Mouse (Mus musculus) kidney, adult 9 months (tissue): Measurements from ENCODE around the gene Dll4.
A peak's percentile ranks its signal among the peaks of the same experiment; 100 is the strongest.

Experiments used
- DNase-seq: peaks from one replicate; pipeline ENCODE4 v3.0.0; 2022

Gene Dll4

GRCm38 (mm10) chr2:119335535-119335934 lies 10.0 kb downstream of the Dll4 start:
- no peak for DNase-seq

DNA sequence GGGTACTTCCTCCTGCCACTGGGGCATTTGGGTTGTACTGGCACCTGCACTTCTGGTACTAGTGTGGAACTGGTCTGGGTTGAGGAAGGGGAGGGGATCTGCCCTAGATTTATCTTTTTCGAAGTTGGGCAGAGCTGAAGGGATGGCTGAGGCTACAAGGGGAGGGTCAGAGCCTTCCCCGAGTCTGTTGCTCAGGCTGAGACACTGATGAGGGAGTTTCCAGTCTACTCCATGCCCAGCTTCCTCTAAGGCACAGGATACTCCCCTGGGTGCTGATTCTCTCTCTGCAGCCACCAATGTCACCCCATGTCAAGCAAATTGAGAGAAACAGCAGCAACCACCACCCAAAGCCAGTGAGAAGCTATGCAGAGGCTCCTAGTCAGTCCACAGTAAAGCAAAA lies 10.4 kb downstream of the Dll4 start:
- no peak for DNase-seq

- no peak for DNase-seq
Measured at GRCm38 (mm10) chr2:119336470-119336869, 10.9 kb downstream of the Dll4 start.

DNA sequence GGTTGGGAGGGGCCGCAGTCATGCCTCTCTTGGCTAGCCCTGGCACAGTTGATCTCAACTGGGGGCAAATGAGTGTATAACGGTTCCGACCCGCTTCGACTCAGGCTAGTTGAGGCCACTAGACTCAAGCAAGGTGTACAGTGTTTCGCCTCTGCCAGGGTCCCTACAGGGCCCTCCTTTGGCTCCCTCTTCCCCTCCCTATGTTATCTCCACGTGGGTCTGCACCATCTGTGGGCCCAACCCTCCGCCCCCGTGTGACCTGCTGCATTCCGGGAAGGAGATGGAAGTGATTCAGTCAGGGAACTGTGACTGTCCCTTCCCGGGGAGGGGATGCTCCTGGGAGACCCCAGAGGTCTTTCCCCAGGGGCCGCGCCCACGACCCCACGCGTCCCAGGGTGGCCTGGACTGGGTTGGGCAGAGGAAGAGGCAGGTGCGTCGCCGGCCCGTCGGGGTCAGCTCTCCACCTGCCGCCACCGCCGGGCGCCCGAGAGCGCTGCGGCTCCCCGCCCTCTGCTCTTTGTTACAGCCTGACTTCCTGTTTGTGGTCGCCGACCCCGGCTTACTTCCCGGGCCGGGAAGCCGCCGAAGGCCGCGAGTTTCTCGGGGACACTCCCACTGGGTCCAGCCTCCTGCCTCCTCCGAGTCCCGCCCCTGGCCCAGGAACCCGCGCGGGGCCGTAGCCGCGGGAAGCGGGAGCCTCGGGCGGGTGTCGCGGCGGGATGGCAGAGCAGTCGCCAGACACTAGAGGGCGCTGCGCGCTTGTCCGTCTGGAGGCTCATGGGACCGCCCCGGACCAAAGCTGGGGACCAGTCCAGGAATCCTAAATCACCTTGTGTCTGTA lies 12.1 kb downstream of the Dll4 start:
- DNase-seq: peak; percentile 92

DNA sequence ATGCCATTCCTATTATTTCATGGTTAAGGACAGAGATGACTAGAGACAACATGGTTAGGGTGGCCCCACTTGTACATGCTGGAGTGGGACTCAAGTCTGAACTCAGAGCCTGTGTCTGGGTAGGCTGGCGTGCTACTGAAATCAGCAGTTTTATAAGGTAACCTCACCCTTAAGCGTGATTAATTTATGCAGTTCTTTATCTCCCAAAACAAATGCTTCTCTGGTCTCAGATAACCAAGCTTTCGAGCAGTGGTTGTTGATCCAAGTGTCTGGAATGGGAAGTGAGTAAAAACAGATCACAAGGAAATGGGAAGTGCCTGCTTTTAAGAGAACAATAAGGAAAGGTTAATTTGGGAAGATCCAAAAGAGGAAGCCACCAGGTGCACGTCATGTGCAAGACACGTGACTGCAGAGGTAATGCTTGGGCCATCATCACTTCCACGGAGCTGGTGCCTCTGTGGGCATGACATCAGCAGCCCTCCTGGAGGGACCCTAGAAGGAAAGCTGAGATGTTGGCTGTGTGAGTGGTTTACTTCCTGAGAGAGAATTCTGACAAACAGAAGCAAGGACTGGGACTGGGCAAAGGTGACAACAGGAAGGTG lies 19.1 kb downstream of the Dll4 start:
- DNase-seq: peak; percentile 53

DNA sequence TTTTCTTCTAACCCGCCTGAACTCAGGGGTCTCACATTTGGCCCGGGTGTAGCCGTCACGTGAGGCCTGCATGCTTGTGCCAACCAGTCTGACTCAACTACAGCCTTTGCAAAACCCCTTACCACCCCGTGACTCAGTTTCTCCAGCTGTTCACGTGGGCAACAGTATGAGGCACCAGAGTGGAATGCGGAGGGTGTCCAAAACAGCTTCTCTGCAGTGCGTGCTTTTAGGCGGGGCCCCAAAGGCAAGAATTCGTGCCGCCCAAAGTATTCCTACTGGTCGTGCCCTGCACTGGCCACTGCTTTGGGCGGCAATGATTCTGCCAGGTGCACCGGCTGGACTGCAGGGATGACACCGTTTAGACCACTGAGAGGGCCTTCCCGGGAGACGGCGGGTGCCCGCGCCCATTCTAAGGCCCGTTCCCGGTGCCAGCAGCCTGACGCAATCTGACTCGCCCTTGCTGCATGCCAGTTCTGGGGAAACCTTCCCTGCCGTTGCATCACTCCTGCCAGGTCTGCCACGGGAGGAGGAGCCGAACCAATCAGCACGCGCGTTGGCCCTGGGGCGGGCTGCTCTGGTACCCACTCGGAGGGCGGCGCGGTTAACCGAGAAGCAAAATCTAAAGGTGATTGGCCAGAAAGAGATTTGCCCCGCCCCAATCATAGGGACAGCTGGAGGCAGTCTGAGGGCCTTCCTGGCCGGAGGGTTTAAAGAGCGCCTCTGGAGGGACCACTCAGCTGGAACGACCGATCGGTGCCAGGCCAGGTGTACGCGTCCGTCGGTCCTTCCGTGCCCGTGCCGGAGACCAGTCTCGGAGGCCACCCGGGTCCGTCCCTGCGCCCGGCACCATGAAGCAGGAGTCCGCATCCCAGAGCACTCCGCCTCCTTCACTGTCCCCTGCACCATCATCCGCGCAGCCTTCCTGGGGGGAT lies 25.2 kb downstream of the Dll4 start, which contains the start of gene Chac1:
Gene Chac1 (plus strand): TSS at position 675 of the 932 bp plus-strand sequence.
- peak; percentile 91 for DNase-seq

DNA sequence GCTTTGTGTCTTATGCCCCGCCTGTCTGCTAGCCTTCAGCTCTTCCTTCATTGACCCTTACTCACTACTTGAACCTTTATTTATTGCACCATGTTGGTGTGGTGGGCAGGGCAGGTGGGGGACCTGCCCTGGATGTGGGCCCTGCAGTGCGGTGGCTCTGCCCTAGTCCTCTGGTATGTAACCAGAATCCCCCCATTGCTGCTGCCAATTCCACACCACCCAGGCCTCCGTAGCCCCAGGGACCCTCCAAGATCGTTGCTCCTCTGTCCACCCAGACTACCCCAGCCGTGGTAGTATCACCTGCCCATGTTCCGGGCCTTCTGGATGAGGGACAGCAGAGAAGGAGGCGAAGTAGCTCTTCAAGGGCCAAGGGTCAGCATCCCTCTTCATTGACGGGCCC lies 28.1 kb downstream of the Dll4 start:
- DNase-seq: no peak

GRCm38 (mm10) chr2:119355089-119355488 lies 29.5 kb downstream of the Dll4 start:
- DNase-seq: peak; percentile 27

GRCm38 (mm10) chr2:119355651-119356050 lies 30.1 kb downstream of the Dll4 start:
- peak; percentile 85 for DNase-seq

- no peak for DNase-seq
Measured at GRCm38 (mm10) chr2:119356310-119356709, 30.7 kb downstream of the Dll4 start.

DNA sequence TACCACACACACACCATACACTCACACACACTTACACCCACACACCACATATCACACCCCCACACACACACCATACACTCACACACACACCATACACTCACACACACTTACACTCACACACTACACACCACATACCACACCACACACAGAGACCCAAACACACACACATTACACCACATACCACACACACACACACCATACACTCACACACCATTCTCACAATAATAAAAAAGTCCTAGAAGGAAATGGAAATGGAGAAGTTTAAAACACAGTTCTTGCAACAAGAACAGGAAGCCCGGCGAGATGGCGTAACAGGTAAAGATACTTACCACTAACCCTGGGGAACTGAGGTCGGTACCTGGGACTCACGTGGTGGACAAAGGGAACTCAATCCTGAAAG lies 31.2 kb downstream of the Dll4 start:
- DNase-seq: no peak

DNA sequence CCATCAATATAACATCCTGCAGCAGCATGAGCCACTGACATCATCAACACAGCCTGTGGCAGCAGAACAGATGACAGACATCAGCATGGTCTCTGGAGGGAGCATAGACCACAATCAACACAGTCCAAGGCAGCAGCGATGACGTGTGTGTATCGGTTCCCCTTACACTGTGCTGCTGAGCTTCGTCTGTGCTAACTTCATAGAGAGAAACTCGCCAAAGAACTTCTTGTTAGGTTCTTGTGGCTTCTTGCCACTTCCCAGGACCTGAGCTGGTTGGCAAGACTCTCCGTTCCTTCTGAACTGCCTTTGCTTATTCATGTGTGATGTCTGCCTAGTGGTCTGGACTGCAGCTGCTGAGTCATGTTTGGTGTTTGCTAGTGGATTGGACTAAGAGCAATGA lies 32.7 kb downstream of the Dll4 start:
- peak; percentile 54 for DNase-seq

- DNase-seq: no peak
Measured at GRCm38 (mm10) chr2:119359721-119360291, 34.2 kb downstream of the Dll4 start.

DNA sequence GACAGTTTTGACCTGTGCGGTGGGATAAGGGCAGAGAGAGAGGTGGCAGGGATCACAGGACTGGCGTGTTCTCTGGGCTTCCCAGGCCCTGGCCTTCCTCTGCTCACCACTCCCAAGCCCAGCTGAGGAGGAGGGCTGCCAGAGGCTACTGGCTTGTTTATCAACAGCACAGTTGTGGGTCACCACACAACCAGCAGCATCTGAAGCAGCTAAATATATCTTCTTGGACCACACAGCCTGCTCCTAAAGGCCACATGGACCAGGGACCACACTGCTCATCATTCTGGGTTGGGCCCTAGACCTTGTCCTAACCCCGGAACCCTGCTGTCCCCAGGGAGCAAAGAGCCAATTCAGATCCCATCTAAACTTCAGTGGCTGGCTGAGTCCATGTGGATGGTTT lies 39.4 kb downstream of the Dll4 start:
- no peak for DNase-seq

GRCm38 (mm10) chr2:119367346-119367745 lies 41.8 kb downstream of the Dll4 start:
- DNase-seq: no peak

DNA sequence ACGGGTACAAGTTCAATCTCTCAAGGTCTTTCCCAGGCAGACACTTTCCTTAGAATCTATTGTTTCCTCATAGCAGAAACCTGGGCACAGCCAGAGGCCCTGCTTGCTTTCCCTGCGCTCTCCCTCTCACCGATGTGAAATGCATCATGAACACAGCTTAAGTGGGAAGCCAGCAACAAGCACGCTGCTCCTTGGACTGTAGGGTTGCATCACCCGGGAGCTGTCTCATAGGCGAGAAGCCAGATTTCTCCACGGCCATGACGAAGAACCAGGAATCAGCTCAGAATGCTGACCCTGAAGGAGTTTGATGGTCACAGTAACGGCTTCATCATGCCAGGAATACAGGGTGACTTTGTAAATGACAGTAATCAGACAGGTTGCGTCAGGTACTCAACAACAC lies 44.5 kb downstream of the Dll4 start:
- no peak for DNase-seq

DNA sequence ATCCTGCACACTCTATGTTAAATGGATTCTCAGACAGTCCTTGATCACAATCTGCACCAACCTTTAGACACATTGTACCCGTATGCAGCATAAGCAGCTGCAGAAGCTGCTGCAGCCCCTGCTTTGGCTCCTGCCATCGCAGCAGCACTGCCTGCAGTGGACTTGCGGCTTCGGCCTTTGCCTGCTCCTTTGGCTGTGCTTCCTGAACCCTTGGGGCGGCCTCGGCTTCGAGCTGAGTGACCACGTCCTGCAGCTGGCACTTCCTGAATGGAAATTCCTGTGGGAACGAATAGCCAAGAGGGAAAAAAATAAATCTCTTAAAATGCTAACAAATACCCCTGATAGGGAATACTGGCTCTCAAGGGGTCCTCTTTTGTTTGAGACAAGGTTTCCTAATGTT lies 51.7 kb downstream of the Dll4 start:
- peak; percentile 42 for DNase-seq

DNA sequence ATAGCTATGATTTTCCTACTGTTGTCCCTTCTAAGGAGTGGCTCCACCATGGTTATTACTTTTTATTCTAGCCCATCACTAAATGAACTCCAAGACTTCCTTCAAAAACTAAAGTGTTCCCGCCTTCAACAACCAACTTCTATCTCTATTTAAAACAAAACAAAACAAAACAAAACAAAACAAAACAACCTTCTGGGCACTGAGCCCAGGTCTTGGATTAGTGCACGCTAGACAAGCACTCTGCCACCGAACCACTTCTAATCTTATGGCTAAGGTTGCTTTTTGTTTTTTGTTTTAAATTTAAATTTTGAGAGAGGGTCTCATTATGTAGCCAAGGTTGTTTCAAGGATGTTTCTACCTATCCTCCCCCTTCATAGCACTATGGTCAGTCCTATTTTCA lies 52.2 kb downstream of the Dll4 start:
- no peak for DNase-seq

GRCm38 (mm10) chr2:119379455-119379854 lies 53.9 kb downstream of the Dll4 start:
- DNase-seq: no peak
